Mouse (Mus musculus) neural tube, embryonic 15.5 days (tissue): ENCODE results near the gene Csnk2b. TPM values are rescaled to one million over a fixed set of nuclear protein-coding genes. Genes with fewer than 3 reads are reported as not detected.

ENCODE experiments used
- ATAC-seq: fragments of 200-750 bp; cut with Nextera tagmentation; 2 replicates; pipeline ENCODE4 v1.8.0; 2017; ENCODE audit warnings: mild to moderate bottlenecking, moderate TSS enrichment, moderate library complexity; ENCODE audit not compliant: low FRiP score
- H3K27ac ChIP-seq: fragments of 300-500 bp; sonication (generic); replicated peaks from 2 replicates; pipeline ENCODE4 v1.5.1; 2015; ENCODE audit warnings: mild to moderate bottlenecking, inconsistent platforms
- H3K27me3 ChIP-seq: fragments of 300-500 bp; sonication (generic); replicated peaks from 2 replicates; pipeline ENCODE4 v1.6.1; 2015; ENCODE audit warnings: inconsistent platforms
- H3K36me3 ChIP-seq: fragments of 300-500 bp; sonication (generic); 2 replicates; pipeline ENCODE4 v1.6.1; 2015; ENCODE audit warnings: inconsistent platforms
- H3K4me1 ChIP-seq: fragments of 300-500 bp; sonication (generic); 2 replicates; pipeline ENCODE4 v1.6.1; 2015; ENCODE audit warnings: inconsistent platforms
- H3K4me2 ChIP-seq: fragments of 300-500 bp; sonication (generic); 2 replicates; pipeline ENCODE4 v1.6.1; 2015; ENCODE audit warnings: inconsistent platforms, mild to moderate bottlenecking, moderate library complexity
- H3K4me3 ChIP-seq: fragments of 300-500 bp; sonication (generic); replicated peaks from 2 replicates; pipeline ENCODE4 v1.5.1; 2015; ENCODE audit warnings: mild to moderate bottlenecking, inconsistent platforms
- H3K9ac ChIP-seq: fragments of 300-500 bp; sonication (generic); replicated peaks from 2 replicates; pipeline ENCODE4 v1.6.1; 2015; ENCODE audit warnings: mild to moderate bottlenecking, inconsistent platforms
- H3K9me3 ChIP-seq: fragments of 300-500 bp; sonication (generic); replicated peaks from 2 replicates; pipeline ENCODE4 v1.6.1; 2016; ENCODE audit warnings: inconsistent platforms
- WGBS: fragments of 180-500 bp; shearing (Covaris S2); methylation state at CpG from one replicate; pipeline ENCODE4 v1.1.7; 2015; ENCODE audit warnings: mixed read lengths; 5-methylcytosine and 5-hydroxymethylcytosine counted together
- polyA plus RNA-seq: library from polyadenylated mRNA; unstranded; fragments of >200 nt; fragmentation: Nextera tagmentation; extraction: Ambion mirVana; gene quantifications from 2 replicates; pipeline ENCODE4 v1.2.1, GENCODE M21; 2015

Csnk2b gene
- 312 and 350 TPM in 2 replicates for polyA plus RNA-seq

DNA sequence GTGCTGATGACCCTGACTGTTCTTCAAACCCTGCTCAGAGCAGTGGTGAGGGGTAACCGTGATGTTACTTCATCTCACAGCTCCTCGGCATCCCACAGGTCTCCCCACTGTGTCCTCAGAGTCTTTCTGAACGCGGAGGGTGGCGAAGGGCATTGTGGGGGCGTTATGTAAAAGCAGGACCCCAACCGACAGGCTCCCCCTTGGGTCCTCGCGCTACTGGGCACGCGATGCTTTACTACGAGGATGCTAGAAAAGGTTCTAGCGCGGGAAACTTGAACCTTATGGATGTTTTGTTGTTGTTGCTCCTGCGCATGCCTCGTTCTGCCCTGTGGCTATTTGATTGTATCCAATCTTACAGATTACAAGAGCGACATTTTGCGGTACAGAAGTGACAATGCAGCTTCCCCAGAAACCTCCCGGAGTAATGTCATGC is at the start of gene Csnk2b:
Gene Csnk2b, minus strand, starts transcription at position 183 of the 433 bp plus-strand sequence.
- Histone ChIP-seq H3K4me2 (peak within 1 kb of the TSS; percentile 97), H3K4me1 (peaks cover 46% of the 10 kb centered on the region), H3K9ac (peak within 1 kb of the TSS; percentile 95), H3K27me3 (no peaks in the 10 kb centered on the region), H3K4me3 (peak within 1 kb of the TSS; percentile 95), H3K9me3 (no peaks in the 10 kb centered on the region), H3K27ac (peak within 1 kb of the TSS; percentile 93), H3K36me3 (peaks cover 36% of the 10 kb centered on the region)
- peak; percentile 43 for ATAC-seq
- WGBS: 1% methylated on average over 19 of the region's 19 CpGs

- Histone ChIP-seq H3K27ac (peak overlapping the region; percentile 23; the same call in 1 of the 2 replicates), H3K4me3 (no peak overlapping the region), H3K4me1 (peaks cover 14% of the 10 kb centered on the region), H3K4me2 (no peak overlapping the region), H3K36me3 (no peaks in the 10 kb centered on the region), H3K9me3 (no peaks in the 10 kb centered on the region), H3K27me3 (no peaks in the 10 kb centered on the region), H3K9ac (no peak overlapping the region)
- ATAC-seq: no peak
- WGBS: 20% methylated on average over 4 of the region's 4 CpGs
These were observed 46.8 kb upstream of the Csnk2b start for GRCm38 (mm10) chr17:35168541-35169207.

DNA sequence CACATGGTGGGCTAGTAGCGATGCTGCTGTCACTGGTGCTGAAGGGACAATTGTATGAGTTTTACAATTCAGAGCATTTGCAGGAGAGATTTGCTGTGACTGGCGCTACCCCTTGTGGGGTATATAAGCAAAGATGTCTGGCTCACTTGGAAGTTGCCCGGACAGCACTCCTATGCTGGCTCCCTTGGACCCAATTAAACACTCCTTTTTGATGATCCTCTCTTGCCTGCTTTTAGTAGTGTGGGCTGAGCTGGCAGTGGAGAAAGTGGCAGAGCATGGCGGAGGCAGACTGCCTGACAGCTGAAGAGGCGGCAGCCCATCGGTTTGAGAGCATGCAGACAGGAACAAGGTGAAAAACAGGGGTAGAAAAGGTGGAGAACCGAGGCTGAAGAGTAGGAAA is 45.9 kb upstream of the Csnk2b start:
- Histone ChIP-seq H3K36me3 (no peaks in the 10 kb centered on the region), H3K4me2 (no peak overlapping the region), H3K27me3 (no peaks in the 10 kb centered on the region), H3K9me3 (no peaks in the 10 kb centered on the region), H3K4me1 (peaks cover 23% of the 10 kb centered on the region), H3K27ac (no peak overlapping the region), H3K9ac (no peak overlapping the region), H3K4me3 (no peak overlapping the region)
- 88% methylated on average over 7 of the region's 7 CpGs for WGBS
- no peak for ATAC-seq

GRCm38 (mm10) chr17:35166352-35167035 is 44.6 kb upstream of the Csnk2b start:
- H3K27ac ChIP-seq: peak overlapping the region; percentile 93
- no peaks in the 10 kb centered on the region for H3K9me3 ChIP-seq
- peak overlapping the region; percentile 36 for H3K9ac ChIP-seq
- ATAC-seq: no peak
- H3K27me3 ChIP-seq: no peaks in the 10 kb centered on the region
- H3K4me3 ChIP-seq: peak overlapping the region; percentile 99
- H3K4me1 ChIP-seq: peaks cover 36% of the 10 kb centered on the region
- 33% methylated on average over 8 of the region's 8 CpGs for WGBS
- peak overlapping the region; percentile 66 for H3K4me2 ChIP-seq
- H3K36me3 ChIP-seq: peaks cover 7% of the 10 kb centered on the region

- peak overlapping the region; percentile 36 for H3K9ac ChIP-seq
- H3K27ac ChIP-seq: peak overlapping the region; percentile 93
- no peaks in the 10 kb centered on the region for H3K9me3 ChIP-seq
- WGBS: 21% methylated on average over 12 of the region's 12 CpGs
- peaks cover 16% of the 10 kb centered on the region for H3K36me3 ChIP-seq
- peak overlapping the region; percentile 66 for H3K4me2 ChIP-seq
- H3K4me3 ChIP-seq: peak overlapping the region; percentile 99
- no peak for ATAC-seq
- peaks cover 42% of the 10 kb centered on the region for H3K4me1 ChIP-seq
- no peaks in the 10 kb centered on the region for H3K27me3 ChIP-seq
These were observed 43.8 kb upstream of the Csnk2b start for GRCm38 (mm10) chr17:35165451-35166155.

GRCm38 (mm10) chr17:35164568-35165450 is 43.0 kb upstream of the Csnk2b start, which contains the start of gene Prrc2a:
Gene Prrc2a, minus strand, starts transcription at chr17:35164897.
- peak; percentile 96 for ATAC-seq
- Histone ChIP-seq H3K4me2 (peak within 1 kb of the TSS; percentile 95), H3K4me1 (peaks cover 42% of the 10 kb centered on the region), H3K4me3 (peak within 1 kb of the TSS; percentile 99), H3K36me3 (peaks cover 24% of the 10 kb centered on the region), H3K27ac (peak within 1 kb of the TSS; percentile 93), H3K9me3 (no peaks in the 10 kb centered on the region), H3K9ac (peak within 1 kb of the TSS; percentile 100), H3K27me3 (no peaks in the 10 kb centered on the region)
- WGBS: under 1% methylated on average over 68 of the region's 89 CpGs

GRCm38 (mm10) chr17:35164218-35164567 is 42.3 kb upstream of the Csnk2b start:
- Histone ChIP-seq H3K4me1 (peaks cover 42% of the 10 kb centered on the region), H3K9ac (peak overlapping the region; percentile 100), H3K27me3 (no peaks in the 10 kb centered on the region), H3K27ac (peak overlapping the region; percentile 93), H3K36me3 (peaks cover 30% of the 10 kb centered on the region), H3K4me3 (peak overlapping the region; percentile 99), H3K9me3 (no peaks in the 10 kb centered on the region), H3K4me2 (peak overlapping the region; percentile 95)
- no peak for ATAC-seq
- 0% methylated on average over 24 of the region's 28 CpGs for WGBS

DNA sequence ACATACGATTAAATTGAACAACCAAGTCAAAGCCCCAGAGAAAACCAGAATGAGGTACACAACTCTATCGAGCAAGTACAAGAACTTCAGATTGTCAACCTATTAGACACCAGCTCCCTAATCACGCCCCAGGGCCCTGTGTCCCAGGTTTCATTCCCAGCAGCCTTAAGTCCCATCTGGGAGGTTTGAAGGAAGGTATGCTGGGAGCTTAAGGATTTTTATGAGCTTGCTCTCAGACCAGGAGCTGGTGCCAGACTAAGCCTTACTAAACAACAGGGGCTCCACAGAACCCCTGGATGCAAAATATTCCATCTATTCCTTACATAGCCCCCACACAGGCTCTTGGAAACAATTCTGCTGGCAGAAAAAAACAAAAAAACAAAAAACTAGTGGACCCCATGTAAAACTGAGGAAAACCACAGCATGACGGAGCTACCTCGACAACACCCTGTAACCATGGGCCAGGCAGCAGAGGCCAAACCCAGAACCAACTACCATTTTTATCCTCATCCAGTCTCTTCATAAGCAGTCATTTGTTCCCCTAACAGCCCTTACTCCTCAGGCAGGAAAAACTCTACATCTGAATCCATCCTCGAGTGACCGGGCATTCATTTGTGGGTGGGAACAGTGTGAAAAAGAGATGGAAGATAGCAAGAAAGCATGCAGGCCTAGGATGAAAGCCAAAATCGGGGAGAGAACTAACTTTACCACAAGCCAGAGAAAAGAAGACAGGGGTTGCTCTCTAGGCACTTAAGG is 41.7 kb upstream of the Csnk2b start:
- 9% methylated on average over 8 of the region's 8 CpGs for WGBS
- no peaks in the 10 kb centered on the region for H3K9me3 ChIP-seq
- peak overlapping the region; percentile 99 for H3K4me3 ChIP-seq
- no peaks in the 10 kb centered on the region for H3K27me3 ChIP-seq
- H3K9ac ChIP-seq: peak overlapping the region; percentile 100
- H3K36me3 ChIP-seq: peaks cover 37% of the 10 kb centered on the region
- H3K27ac ChIP-seq: peak overlapping the region; percentile 93
- ATAC-seq: no peak
- peaks cover 42% of the 10 kb centered on the region for H3K4me1 ChIP-seq
- peak overlapping the region; percentile 95 for H3K4me2 ChIP-seq

DNA sequence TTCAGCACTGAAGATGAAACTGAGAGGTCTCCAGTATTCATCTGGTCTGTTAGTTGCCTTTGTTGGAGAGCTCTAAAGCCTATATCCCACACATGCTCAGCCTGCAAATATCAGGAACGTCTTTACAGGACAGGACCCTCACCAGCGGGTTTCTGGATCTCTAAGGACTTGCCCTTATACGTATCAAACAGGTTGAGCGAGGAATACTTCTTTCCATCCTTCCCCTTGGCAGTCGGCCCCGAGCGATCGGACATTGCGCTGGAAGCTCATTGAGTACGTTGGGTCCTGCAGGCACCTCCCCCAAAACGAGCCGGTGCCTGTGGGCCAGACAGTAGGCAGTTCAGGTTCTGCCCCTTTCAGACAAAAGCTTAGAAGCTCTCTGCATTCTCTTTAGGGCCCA is 40.9 kb upstream of the Csnk2b start:
- WGBS: 43% methylated on average over 12 of the region's 12 CpGs
- H3K36me3 ChIP-seq: peaks cover 44% of the 10 kb centered on the region
- H3K27me3 ChIP-seq: no peaks in the 10 kb centered on the region
- peak overlapping the region; percentile 100 for H3K9ac ChIP-seq
- ATAC-seq: no peak
- peak overlapping the region; percentile 99 for H3K4me3 ChIP-seq
- no peak overlapping the region for H3K27ac ChIP-seq
- H3K4me1 ChIP-seq: peaks cover 42% of the 10 kb centered on the region
- H3K9me3 ChIP-seq: no peaks in the 10 kb centered on the region
- peak overlapping the region; percentile 95 for H3K4me2 ChIP-seq

DNA sequence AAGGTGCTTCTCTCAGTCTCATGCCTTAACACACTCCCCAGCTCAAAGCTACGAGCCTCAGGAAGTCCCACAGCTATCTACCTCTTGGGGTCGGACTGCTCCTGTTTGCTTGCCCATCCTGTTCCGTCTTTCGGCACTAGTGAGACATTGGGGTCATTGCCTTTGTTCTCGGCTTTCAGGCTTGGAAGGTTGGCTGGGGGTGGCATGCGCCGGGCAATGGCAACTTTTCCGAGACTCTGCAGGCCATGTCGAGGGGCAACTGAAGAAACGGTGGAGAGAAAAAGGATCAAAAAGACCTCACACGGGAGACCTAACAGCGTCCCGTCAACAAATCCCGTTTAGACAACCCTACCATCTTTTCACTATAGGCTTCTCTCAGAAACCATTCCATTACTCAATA is 40.3 kb upstream of the Csnk2b start:
- no peak for ATAC-seq

More for the DNA sequence above, 40.3 kb upstream of the Csnk2b start:
- peak overlapping the region; percentile 99 for H3K4me3 ChIP-seq
- H3K27ac ChIP-seq: no peak overlapping the region
- 81% methylated on average over 14 of the region's 14 CpGs for WGBS
- H3K9ac ChIP-seq: peak overlapping the region; percentile 100; the same call in 1 of the 2 replicates
- peaks cover 51% of the 10 kb centered on the region for H3K36me3 ChIP-seq
- peak overlapping the region; percentile 95 for H3K4me2 ChIP-seq
- H3K27me3 ChIP-seq: no peaks in the 10 kb centered on the region
- H3K9me3 ChIP-seq: no peaks in the 10 kb centered on the region
- H3K4me1 ChIP-seq: peaks cover 42% of the 10 kb centered on the region
